ENCODE assay signal across 32 mouse cellular contexts in genomic region chr4:138716697-138717096, GRCm38 (mm10). TPM values are rescaled to one million over a fixed set of nuclear protein-coding genes. Genes with fewer than 3 reads are reported as not detected.
DNase-seq lines count a peak whose midpoint lies in the region; ATAC-seq and TF ChIP-seq lines count a peak whose summit lies in the region.
"Had no signal": no experiment of that assay in that cellular context is flagged by ENCODE, and none has a peak within 500 bp of the region (broad histone marks: within the 10 kb centered on the region; RNA-seq: fewer than 3 reads in every experiment).

No protein-coding gene starts in this region.

- no peak for ATAC-seq in cerebellum, adult (ENCODE audit: insufficient number of reproducible peaks, low FRiP score, low TSS enrichment)
- ATAC-seq: forebrain, embryonic 14.5 days; forebrain, postnatal 0 days; hindbrain, embryonic 16.5 days; intestine, embryonic 15.5 days; Patski had no signal

- no peak for TF ChIP-seq CTCF in cerebellum, adult 2 months (IDR thresholded peaks at IDR 0.05; ENCODE audit: borderline replicate concordance, insufficient read depth, low read depth, low read length)
- TF ChIP-seq CTCF in left cerebral cortex, adult 2 months (IDR thresholded peaks at IDR 0.05): no peak

- no peaks in the 10 kb centered on the region for H3K27me3 ChIP-seq in cerebellum, adult 2 months (ENCODE audit: control insufficient read depth, insufficient read depth, low read length)
- H3K27me3 ChIP-seq: embryonic facial prominence, embryonic 12.5 days; embryonic facial prominence, embryonic 15.5 days; hindbrain, embryonic 13.5 days; intestine, embryonic 15.5 days had no signal

- no peak for TF ChIP-seq POLR2A in cerebellum, adult 2 months (IDR thresholded peaks at IDR 0.05; ENCODE audit: borderline replicate concordance, insufficient read depth, low read length)

- WGBS in cerebellum, adult 2 months: 30% methylated on average over 9 of the region's 9 CpGs

- H3K4me1 ChIP-seq in cerebellum, adult 2 months (ENCODE audit: control insufficient read depth, insufficient read depth, low read length): peaks cover 25% of the 10 kb centered on the region
- H3K4me1 ChIP-seq: embryonic facial prominence, embryonic 12.5 days; embryonic facial prominence, embryonic 15.5 days; heart, embryonic 12.5 days; heart, embryonic 15.5 days; hindbrain, embryonic 13.5 days had no signal

- peak; percentile 54 to 73 for DNase-seq in cerebellum, adult 2 months
- DNase-seq in cerebellum, postnatal 14 days: peak; percentile 53 to 55
- DNase-seq in cerebellum, adult 11 months: no peak
- no peak for DNase-seq in left cerebral cortex, adult 2 months (ENCODE audit: extremely low spot score in 1 of 2, low spot score in 2 of 2)
- DNase-seq in left cerebral cortex, adult 18-20 months (ENCODE audit: low spot score in 2 of 2): no peak
- DNase-seq: adrenal gland, postnatal 10 days; adrenal gland, postnatal 36 days; B cell, adult 2 months; forebrain, postnatal 0 days; gastrocnemius, adult 2 months; gastrocnemius, postnatal 25 days; heart, adult 18-20 months; heart, postnatal 10 days; heart, postnatal 36 days; kidney, adult 11 months; kidney, adult 8-10 months had no signal

- no peak overlapping the region for H3K4me3 ChIP-seq in cerebellum, adult 2 months (replicated peaks; ENCODE audit: insufficient read depth, low read depth, low read length)
- no peak overlapping the region for H3K4me3 ChIP-seq in left cerebral cortex, adult 2 months
- H3K4me3 ChIP-seq: embryonic facial prominence, embryonic 12.5 days; embryonic facial prominence, embryonic 15.5 days; gastrocnemius, adult 2 months; heart, embryonic 12.5 days; heart, embryonic 15.5 days; hindbrain, embryonic 10.5 days; hindbrain, embryonic 13.5 days; intestine, embryonic 15.5 days had no signal

- intact Hi-C loops in left cerebral cortex, adult 2 months (cut with DNase I): no loop called here

- 0 out of 2 replicates have a peak overlapping the region, but pooled peaks have one; percentile 7 for H3K27ac ChIP-seq in cerebellum, adult 2 months (ENCODE audit: insufficient read depth, low read length)
- peak overlapping the region; percentile 40; the same call in 1 of the 2 replicates for H3K27ac ChIP-seq in left cerebral cortex, adult 2 months
- H3K27ac ChIP-seq: embryonic facial prominence, embryonic 12.5 days; embryonic facial prominence, embryonic 15.5 days; gastrocnemius, adult 2 months; heart, embryonic 15.5 days; hindbrain, embryonic 10.5 days; hindbrain, embryonic 13.5 days; intestine, embryonic 15.5 days had no signal

RNA-seq across cellular contexts. Expression of gene Pla2g2c, which starts 7.9 kb away (rescaled TPM):
- 0.22 and 0.33 TPM in 2 replicates for polyA plus RNA-seq in cerebellum, adult 2 months (2012; rRNA removed)
- total RNA-seq in left cerebral cortex, adult 2 months (2021): not detected
- total RNA-seq in left cerebral cortex, adult 18-20 months (2021): under 1 TPM in 1 of 2 experiments, not detected in 1; 0.35 TPM
- total RNA-seq: adrenal gland, postnatal 10 days; CH12.LX; common myeloid progenitor, adult 5-6 weeks; gastrocnemius, adult 2 months; gastrocnemius, postnatal 25 days; heart, postnatal 10 days had no signal
- polyA plus RNA-seq: G1E, Patski had no signal

RNA-seq across cellular contexts. Expression of gene Ubxn10, which starts 20.3 kb away (rescaled TPM):
- 1.9 and 2.3 TPM in 2 replicates for polyA plus RNA-seq in cerebellum, adult 2 months (2012; rRNA removed)
- 1 to 10 TPM; 1.4 to 1.5 TPM for total RNA-seq in left cerebral cortex, adult 2 months (2021)
- 1 to 10 TPM in 1 of 2 experiments, under 1 TPM in 1; 0.56 to 1.2 TPM for total RNA-seq in left cerebral cortex, adult 18-20 months (2021)
- total RNA-seq: CH12.LX; common myeloid progenitor, adult 5-6 weeks had no signal
- polyA plus RNA-seq: G1E, Patski had no signal

RNA-seq across cellular contexts. Expression of gene Pla2g2f, which starts 40.7 kb away (rescaled TPM):
- 0.41 and 0.69 TPM in 2 replicates for polyA plus RNA-seq in cerebellum, adult 2 months (2012; rRNA removed)
- total RNA-seq in left cerebral cortex, adult 2 months (2021): not detected
- total RNA-seq in left cerebral cortex, adult 18-20 months (2021): under 1 TPM in 1 of 2 experiments, not detected in 1; 0.14 TPM
- total RNA-seq: CH12.LX; common myeloid progenitor, adult 5-6 weeks; forebrain, postnatal 0 days; gastrocnemius, adult 2 months; gastrocnemius, postnatal 25 days had no signal
- polyA plus RNA-seq: embryonic facial prominence, embryonic 12.5 days; forebrain, embryonic 14.5 days; forebrain, postnatal 0 days; G1E; gonadal fat pad, adult 2 months; heart, embryonic 12.5 days; Patski had no signal

RNA-seq across cellular contexts. Expression of gene Pla2g2d, which starts 58.8 kb away (rescaled TPM):
- 0.11 and 0.16 TPM in 2 replicates for polyA plus RNA-seq in cerebellum, adult 2 months (2012; rRNA removed)
- under 1 TPM; 0.42 to 0.97 TPM for total RNA-seq in left cerebral cortex, adult 2 months (2021)
- total RNA-seq in left cerebral cortex, adult 18-20 months (2021): under 1 TPM; 0.47 to 0.77 TPM
- total RNA-seq: CH12.LX; common myeloid progenitor, adult 5-6 weeks; G1E; heart, postnatal 10 days had no signal
- polyA plus RNA-seq: forebrain, embryonic 11.5 days; G1E; heart, embryonic 12.5 days; heart, embryonic 15.5 days had no signal

Comparison
In these comparisons a context has a peak if more than half of its experiments do, and no peak if none do; other contexts are left out.
1. DNase-seq: peak in cerebellum, adult 2 months (2 of 2) and cerebellum, postnatal 14 days (2 of 2); none in cerebellum, adult 11 months (single experiment), left cerebral cortex, adult 2 months (0 of 2) and left cerebral cortex, adult 18-20 months (0 of 2).